Mouse (Mus musculus) bone marrow macrophage, adult 2 months (primary cell): ENCODE data around the gene Noxa1.

Experiments used
- CTCF ChIP-seq: IDR thresholded peaks from 2 replicates; pipeline ENCODE4 v1.5.1; 2012; ENCODE audit warnings: low read depth, mild to moderate bottlenecking, low read length, moderate library complexity
- POLR2A ChIP-seq: IDR thresholded peaks from 2 replicates; pipeline ENCODE4 v1.6.1; 2012; ENCODE audit warnings: mild to moderate bottlenecking, low read depth, low read length, borderline replicate concordance

GRCm38 (mm10) chr2:25040089-25040488, 54.9 kb downstream of the Noxa1 start:
- TF ChIP-seq CTCF, result no peak
- TF ChIP-seq POLR2A, result no peak
